Mouse (Mus musculus) spleen, embryonic (tissue): ENCODE data around the gene Rnpep.

Source experiments
- CTCF ChIA-PET: fragments of 350-600 bp; sonication (Branson Sonifier 250); formaldehyde crosslinking; loops from one replicate; lab custom pipeline; 2022; lab: Charles Lee

The Rnpep gene

DNA sequence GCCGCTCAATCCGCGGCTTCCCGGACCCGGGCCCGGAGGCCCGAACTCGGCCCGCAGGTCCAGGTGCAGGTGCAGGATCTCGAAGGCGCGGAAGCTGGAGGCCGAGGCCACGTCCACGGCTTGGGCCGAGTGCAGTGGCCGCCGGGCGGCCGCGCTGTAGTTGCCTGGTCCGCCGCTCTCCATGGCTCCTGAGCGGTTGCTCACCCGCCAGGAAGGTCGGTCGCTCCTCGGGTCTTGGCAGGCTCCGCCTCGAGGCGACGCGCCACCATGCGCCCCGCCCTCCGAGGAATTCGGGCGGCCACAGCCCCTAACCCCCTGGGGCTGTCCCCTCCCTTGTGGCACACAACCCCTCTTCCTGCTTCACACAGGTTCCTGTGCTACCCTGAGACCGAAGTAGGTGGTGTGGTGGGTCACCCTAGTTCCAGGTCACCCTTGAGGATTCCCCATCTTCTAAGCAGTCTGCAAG lies at the start of gene Rnpep:
Gene Rnpep, minus strand, starts transcription at position 259 of the 466 bp plus-strand sequence.
- CTCF ChIA-PET, result no interaction called here

DNA sequence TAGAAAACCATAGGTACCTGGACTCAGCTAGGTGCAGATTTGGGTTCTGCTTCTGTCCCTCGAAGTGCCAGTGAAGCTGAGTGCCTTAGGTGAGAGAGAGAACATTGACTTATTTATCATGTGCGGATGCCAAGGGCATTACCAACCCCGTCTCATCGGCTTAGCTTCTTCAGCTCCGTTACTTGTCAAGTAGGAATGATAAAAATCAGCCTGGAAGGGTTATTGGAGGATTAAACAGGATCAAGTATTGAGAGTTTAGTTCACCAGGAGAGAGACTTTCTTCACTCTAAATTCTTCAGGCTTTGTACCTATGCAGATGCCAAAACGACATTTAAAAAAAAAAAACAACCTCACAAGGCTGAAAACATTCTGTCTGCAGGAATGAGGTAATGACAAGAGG lies 46.7 kb upstream of the Rnpep start:
- CTCF ChIA-PET, result no interaction called here

DNA sequence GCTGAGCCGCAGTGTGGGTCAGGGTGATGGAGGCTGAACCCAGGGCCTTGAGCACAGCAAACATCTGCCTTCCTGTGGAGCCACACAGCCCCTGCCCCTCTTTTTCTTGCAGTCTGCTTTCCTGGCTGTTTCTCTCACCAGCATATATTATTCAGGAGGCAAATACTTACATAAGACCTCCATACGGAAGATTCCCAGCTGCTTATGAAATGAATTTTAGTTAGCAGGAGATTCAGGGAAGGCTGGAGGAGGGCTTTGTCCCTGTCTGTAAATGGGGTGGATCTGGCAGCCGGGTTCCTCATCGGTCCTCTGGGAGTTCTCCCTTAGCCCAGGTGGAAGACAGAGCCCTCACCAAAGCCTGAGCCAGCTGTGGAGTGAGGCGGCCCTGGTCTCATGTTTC lies 44.5 kb upstream of the Rnpep start:
- CTCF ChIA-PET, result no interaction called here

DNA sequence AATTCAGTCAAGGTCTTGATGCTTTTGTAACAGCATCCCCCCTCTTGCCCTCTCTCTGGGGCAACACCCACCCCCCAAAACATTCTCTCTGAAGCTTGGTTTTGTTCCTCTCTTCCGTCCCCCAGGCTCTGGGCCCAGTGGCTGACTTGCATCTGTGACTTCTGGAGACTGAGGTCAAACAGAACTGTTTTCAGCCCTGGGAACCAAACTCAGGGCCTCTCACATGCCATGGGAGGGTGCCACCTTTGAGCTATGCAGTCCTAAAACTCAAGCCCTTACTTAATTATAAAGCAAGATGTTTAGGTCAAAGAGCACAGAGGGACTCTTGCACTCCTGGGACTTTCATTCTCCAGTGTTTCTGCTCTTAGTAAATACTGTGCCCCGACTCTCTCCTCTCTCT lies 42.0 kb upstream of the Rnpep start:
- CTCF ChIA-PET, result no interaction called here

DNA sequence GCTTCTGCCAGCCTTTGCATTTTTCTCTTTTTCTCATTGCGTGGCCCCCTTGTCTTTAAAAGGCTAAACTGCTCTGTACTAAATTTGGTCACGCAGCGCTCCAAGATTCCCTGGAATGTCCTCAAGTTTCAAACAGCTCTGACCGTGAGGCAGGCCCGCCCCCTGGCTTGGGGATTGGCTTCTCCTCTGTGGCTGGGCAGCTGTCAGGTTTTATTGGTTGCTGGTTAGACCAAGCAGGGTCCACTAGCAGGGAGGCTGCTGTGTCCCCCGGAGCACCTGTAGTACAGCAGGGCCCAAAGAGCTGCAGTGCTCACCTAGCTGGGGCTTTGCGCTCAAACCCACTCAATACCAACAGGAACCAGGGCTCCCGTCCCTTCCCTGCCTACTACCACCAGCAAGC lies 40.7 kb upstream of the Rnpep start, which contains the start of gene Lmod1:
Gene Lmod1, plus strand, starts transcription at position 237 of the 400 bp plus-strand sequence.
- CTCF ChIA-PET, result interaction anchor here (0.8 kb wide), 1 partner anchor 98 kb away, joined by 3 read pairs; no protein-coding TSS in a partner anchor

DNA sequence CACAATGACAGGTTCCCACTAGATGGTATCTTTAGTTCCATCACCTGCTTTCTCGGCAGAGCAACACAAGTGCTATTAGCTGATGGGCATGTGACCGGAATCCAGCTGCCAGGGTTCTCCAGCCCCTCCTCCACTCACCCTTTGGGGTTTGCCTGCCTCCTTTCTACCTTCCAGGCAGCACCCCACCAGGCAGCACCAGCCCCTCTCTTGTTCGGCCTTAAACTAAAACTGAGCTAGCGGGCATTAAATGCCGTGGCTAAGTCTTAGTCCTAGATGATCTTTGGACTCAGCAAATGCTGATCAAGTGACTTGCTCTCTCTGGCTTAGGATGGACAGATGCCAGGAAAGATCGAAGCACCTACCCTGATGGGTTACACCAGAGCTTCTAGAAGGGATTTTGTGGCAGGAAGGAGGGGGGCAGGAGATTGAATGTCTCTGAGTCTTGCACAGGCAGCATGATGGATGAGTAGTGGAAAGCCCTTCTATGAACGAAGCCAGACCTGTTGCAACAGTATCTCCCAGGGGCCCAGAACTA lies 39.5 kb upstream of the Rnpep start:
- CTCF ChIA-PET, result no interaction called here

DNA sequence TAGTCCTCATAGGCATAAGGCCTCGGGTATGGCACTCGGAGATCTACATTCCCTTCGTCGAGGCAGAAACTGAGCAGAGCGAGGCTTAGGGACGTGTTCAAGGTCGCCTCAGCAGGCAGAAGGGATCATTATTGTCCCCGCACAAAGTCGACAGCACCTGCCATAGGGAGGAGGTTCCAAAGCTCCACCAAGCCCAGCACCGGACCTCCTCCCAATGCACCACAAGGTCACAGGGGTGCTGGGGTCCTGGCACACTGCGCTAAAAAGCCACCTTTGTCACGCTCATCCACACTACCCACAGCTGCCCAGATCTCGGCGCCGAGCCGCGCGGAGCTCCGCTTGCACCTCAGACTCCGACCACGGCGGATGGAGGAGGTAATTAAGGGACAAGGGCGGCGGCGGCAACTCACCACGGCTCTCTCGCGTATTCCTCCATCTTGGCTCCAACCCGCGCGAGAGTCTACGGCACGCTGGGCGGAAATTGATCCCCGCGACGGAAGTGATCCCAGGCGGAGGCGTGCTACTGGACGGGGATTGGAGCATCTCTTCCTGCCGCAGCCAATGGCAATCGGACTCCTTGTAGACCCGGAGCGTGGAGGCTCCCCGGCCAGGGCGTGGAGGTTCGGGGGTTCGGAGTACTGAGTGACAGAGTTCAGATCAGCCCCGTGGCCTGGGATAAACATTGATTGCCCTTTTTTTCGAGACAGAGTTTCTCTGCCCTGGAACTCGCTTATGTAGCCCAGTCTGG lies 29.6 kb upstream of the Rnpep start, which contains the start of gene Timm17a:
Gene Timm17a, minus strand, starts transcription at position 495 of the 748 bp plus-strand sequence.
- CTCF ChIA-PET, result interaction anchor here (0.7 kb wide), 1 partner anchor 1483 kb away, joined by 3 read pairs; no protein-coding TSS in a partner anchor

DNA sequence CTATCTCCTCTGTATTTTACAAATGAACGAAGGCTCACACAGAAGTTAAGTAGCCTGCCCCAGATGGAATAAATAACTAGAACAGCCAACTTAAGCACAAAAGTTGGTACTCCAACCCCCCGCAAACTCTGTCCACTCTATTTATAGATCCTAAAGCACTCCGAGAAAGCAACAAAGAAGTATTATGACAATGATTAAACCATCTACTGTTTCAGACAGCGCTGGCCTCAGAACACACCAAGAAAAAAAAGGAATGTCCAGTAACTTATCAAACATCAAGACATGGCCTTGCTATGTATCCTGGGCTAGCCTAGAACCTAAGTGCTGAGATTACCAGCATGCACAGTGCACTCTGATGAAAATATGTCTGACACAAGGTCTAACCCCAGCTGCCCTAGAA lies 28.3 kb upstream of the Rnpep start:
- CTCF ChIA-PET, result no interaction called here

DNA sequence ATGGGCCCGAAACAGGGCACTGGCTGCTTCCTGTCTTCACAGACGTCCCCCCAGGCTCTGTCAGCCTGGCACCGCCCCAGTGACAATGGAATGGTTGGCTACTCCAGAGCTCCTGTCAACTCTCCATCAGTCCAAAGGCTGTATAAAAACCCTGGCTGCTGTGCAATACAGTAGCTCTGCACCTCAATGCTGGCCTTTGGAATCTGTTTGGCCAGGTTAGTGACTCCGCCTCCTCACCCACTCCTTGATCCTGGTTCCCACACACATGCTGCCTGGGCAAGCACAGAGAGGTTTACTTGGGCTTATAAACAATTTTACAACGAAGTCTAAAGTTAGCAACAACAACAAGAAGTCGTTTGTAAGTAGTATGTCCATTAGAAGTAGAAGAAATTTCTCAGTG lies 27.5 kb upstream of the Rnpep start:
- CTCF ChIA-PET, result interaction anchor here (0.8 to 1.0 kb wide), 2 partner anchors 9 to 66 kb away, joined by 3 to 6 read pairs; no protein-coding TSS in a partner anchor

DNA sequence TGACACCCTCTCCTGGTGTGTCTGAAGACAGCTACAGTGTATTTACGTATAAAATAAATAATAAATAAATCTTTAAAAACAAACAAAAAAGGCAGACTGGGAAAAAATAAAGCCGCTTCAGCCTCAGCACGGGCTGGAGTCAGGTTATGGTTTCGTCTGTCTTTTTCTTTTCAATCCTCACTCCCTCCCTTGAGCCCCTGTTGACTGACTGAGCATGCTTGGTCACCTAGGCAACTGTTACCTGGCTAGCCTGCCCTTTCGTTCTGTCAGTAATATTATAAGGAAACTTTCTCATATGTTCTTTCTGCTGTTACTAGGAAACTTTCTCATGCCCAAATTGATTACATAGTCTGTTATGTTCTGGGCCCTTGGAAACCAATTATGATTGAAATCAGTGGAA lies 7.0 kb upstream of the Rnpep start:
- CTCF ChIA-PET, result no interaction called here

DNA sequence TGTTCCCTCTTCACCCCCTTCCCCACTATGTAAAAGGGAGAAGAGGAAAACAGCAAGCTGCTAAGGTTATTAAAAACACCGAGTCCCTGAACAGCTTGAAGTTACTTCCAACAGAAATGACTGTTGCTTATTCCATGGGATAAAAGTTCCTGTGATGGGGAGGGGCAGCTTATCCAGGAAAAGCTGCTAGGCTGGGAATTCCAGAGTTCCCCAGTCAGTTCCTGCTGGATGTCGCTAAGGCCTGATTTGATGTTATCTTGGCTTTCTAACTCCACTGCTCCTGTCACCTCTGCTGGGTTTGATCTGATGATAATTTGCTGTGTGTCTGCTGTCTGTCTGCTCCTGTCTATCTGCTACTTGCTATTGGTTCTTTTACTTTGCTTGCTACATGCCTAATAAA lies 2.4 kb upstream of the Rnpep start:
- CTCF ChIA-PET, result no interaction called here

DNA sequence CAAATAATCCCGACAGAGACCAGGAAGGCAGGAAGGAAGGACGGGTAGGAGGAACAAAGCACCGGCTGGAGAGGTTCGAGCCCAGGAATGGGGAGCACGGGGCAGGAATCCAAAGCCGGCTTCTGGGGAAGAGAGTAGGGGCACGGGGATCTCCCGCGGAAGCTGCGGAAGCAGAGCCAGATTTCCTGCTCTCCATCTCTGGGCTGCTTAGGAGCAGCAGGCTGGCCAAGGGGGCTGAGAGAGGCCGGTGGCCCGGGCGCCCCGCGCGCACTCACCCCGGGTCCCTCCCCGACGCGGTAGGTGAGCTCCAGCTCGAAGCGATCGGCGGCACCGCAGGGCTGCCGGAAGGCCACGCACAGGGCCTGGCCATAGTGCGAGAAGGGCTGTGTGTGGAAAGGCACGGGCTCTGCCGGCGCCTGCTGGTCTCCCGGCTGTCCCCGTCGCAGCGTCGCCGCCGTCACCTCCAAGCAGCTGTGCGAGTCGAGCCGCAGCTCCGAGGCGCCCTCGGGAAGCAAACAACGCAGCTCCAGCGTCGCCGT lies 528 bp downstream of the Rnpep start:
- CTCF ChIA-PET, result no interaction called here

DNA sequence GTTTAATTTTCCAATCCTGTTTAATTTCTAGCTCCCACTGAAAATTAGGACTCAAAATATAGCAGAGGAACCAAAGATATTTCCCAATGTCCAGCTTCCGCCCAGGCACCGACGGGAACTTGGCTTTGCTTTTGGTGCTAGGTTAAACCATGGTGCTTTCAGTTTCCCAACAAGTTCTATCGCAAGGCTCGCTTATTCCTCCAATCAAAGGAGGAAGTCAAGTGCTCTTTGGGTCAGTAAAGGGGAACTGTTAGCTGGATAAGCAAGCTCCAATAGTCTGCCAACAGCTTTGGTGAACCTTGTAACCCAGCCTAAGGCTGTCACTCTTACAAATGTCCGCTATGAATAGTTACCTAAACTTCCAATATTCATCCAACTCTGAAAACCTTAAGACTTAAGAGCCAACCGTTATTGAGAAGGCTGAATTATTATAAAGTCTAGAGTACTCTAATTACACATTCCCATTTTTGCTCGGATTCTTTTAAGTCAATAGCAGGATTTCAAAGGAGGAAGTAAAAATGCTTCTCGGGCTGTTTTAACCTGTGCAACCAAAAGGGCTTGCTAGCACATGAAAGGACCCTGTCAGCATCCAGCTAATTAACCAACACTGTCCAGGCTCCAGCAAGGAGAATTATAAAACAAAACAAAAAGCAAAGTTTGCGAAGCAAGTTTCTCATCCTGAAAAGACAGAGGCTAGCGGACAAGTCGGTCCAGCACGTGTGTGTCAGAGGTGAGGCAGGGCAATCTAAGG lies 1.2 kb downstream of the Rnpep start:
- CTCF ChIA-PET, result no interaction called here

DNA sequence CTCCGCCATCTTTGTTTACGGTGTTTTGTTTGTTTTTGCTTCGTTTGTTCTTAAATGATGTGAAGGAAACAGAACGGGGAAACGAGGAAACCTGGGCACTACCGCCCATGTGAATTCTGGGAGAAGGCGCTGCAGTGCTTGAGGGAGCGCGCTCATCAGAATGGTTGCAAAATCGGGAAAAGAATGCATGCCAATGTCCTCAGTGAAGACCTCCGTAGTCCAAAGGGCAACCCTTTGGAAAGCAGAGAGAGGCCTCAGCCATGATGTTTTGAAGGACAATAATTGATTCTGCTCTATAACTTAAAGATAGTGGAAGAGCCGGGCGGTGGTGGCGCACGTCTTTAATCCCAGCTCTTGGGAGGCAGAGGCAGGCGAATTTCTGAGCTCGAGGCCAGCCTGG lies 2.0 kb downstream of the Rnpep start:
- CTCF ChIA-PET, result no interaction called here

DNA sequence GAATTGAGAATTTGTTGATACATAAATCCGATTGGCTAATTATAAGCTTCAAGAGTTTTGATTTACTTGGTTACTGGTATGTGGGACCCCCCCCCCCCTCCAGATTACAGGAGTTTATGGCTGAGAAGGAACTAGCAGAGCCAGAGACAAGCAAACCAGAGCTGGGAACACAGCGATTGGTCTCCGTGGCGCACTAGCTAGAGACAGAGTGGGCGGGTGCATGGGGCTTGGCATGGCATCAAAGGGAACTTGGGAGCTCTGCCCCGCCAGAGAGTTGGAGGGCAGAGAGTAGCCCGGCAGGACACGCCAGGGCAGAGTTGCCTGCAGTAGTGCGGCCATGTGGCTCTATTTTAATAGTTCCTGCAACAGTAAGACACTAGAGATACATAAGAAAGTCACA lies 3.2 kb downstream of the Rnpep start:
- CTCF ChIA-PET, result no interaction called here

DNA sequence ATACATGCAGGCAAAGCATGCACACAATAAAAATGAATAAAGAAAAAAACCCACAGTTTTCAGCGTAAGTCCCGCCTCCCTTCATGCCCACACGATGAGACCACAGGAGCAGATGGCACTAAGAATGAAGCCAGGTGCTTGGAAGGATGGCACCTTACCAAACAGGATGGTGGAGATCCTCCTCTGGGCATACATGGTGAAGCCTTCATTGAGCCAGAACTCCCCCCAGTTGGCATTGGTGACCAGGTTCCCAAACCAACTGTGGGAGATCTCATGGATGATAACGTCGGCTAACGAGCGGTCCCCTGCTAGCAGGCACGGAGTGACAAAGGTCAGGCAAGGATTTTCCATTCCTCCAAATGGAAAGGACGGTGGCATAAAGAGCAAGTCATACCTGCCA lies 12.5 kb downstream of the Rnpep start:
- CTCF ChIA-PET, result no interaction called here

DNA sequence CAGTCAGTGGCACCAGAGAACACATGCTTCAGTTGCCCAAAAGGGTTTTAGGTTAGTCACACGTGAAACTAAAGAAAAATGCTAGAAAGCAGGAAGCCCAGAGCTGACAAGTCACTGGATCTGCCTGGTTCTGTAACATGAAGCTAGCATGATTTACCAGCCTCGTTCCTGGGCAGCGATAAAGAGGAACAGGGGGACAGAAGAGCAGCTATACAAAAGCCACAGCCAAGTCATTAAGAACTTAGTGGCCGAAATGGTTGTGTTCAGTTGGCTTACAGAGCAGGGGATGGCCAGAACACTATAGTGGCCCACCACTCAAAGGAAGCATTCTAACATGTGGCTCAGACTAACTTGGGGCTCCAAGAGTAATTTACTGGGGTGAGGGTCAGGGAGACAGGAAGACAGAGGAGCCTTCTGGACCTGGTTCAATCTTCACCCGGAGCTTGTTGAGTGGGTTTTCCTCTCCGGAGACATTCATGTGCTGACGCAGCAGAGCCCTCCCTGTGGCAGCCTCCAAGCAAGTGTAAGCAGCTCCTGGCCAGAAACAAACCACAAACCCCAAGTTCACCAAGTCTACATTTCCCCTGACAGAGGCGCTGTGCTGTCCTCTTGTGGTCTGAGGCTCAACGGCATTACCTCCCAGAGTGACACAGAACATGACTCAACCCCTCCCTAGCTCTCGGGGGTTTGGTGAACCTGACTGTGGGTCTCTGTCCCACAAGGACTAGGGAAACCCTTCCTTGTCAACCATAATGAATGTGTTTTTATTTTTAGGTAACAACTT lies 16.0 kb downstream of the Rnpep start:
- CTCF ChIA-PET, result no interaction called here

DNA sequence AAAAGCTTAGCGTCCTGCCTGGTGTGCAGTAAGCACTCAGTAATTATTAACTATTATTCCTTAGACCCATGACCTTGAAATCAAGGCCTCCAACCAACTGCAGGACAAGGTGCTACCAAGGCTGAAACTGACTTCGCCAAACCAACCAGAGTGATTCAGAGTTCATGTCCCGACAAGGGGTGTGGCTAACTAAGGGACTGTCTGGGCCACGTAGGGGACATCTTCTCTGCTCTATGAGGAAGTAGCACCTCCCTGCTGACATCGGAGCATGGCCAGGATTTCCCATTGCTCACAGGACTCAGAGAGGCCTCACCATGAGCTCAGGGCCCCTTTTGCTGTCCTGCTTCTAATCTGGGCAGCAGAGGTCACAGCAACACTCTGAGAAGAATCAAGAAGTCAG lies 18.1 kb downstream of the Rnpep start:
- CTCF ChIA-PET, result no interaction called here

DNA sequence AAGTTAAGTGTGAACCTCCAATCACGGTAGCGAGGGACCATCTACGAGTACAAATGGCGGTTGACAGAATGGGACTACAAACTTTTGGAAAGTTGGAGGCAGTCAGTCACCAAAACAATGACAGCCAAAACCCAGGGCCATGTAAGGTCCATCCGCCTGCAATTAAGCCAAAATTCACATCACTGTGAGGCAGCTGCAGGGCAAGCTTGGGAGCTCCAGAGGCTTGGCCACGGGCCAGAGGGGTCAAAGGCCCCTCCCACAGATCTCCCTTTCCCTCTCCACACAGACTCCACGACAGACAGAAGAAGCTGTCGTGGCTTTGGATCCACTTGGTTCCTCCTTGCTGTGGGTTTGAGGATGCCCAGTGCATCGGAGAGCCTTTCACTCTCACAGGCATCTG lies 20.6 kb downstream of the Rnpep start:
- CTCF ChIA-PET, result no interaction called here

DNA sequence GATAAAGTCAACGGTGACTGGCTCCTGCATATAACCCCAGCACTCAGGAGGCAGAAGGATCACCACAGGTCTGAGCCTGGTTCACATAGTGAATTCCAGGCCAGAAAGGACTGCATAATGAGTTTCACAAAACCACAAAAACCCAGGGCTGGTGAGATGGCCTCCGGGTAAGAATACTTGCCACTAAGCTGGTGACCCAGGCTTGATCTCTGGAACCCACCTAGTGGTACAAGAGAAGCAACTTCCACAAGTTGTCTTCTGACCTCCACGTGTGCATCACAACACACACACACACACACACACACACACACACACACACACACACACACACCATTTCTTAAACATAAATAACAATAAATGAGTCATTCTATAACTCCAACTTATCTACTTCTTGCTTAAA lies 21.6 kb downstream of the Rnpep start:
- CTCF ChIA-PET, result no interaction called here

DNA sequence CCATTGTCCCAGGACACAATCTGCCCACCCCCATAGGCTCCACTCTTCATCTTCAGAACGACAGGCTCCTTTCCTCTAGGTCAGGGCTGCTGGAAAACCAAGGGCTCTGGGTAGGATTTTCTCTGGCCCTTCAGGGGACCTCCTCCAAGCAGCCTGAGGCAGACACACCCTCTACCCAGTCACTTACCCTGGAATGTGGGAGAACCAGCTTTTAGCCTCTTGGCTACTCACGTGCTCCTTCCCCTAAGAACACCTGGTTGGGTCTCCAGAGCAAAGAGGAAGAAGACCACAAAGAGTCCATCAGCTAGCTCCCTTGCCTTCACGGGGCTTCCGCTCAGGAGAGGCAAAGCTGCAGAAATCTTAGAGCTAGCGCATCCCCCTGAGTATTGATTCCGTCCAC lies 23.0 kb downstream of the Rnpep start:
- CTCF ChIA-PET, result no interaction called here

DNA sequence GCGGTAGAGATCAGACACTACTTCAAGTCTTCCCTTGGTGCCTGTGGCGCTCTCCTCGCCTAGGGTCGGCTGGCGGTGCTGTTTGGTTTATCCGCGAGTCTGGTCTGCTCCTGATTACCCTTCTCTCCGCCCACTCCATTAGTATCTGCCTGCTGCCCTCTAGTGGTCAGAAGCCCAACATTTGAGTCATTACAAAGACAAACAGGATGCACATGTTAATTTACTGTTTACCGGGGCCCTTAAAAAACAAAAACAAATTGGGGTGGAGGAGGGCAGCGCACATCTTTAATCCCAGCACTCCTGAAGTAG lies 24.8 kb downstream of the Rnpep start:
- CTCF ChIA-PET, result no interaction called here
